Mouse (Mus musculus) hindbrain, embryonic 10.5 days (tissue): ENCODE measurements around the gene Ccdc155. TPM values are rescaled to one million over a fixed set of nuclear protein-coding genes. Genes with fewer than 3 reads are reported as not detected.
"Not testable (repeated sequence)": the region's sequence is repeated elsewhere in the genome, so short reads cannot be mapped to it uniquely, and the experiment has no call there.

ENCODE experiments used
- DNase-seq: peaks from one replicate; pipeline ENCODE4 v3.0.0-alpha.2; 2017; ENCODE audit warnings: low spot score
- H3K27ac ChIP-seq: fragments of 300-500 bp; sonication (generic); 2 replicates; pipeline ENCODE4 v1.5.1; 2016; ENCODE audit warnings: mild to moderate bottlenecking, moderate library complexity
- H3K27me3 ChIP-seq: fragments of 300-500 bp; sonication (generic); 2 replicates; pipeline ENCODE4 v1.6.1; 2016; ENCODE audit warnings: mild to moderate bottlenecking; ENCODE audit not compliant: poor library complexity, insufficient read depth, severe bottlenecking
- H3K36me3 ChIP-seq: fragments of 300-500 bp; sonication (generic); 2 replicates; pipeline ENCODE4 v1.6.1; 2016; ENCODE audit warnings: mild to moderate bottlenecking, moderate library complexity
- H3K4me1 ChIP-seq: fragments of 300-500 bp; sonication (generic); replicated peaks from 2 replicates; pipeline ENCODE4 v1.6.1; 2016; ENCODE audit warnings: mild to moderate bottlenecking
- H3K4me3 ChIP-seq: fragments of 300-500 bp; sonication (generic); 2 replicates; pipeline ENCODE4 v1.5.1; 2016; ENCODE audit warnings: mild to moderate bottlenecking, moderate library complexity
- H3K9me3 ChIP-seq: fragments of 300-500 bp; sonication (generic); 2 replicates; pipeline ENCODE4 v1.6.1; 2016; ENCODE audit warnings: mild to moderate bottlenecking, moderate library complexity
- WGBS: fragments of 180-500 bp; shearing (Covaris S2); methylation state at CpG from one replicate; pipeline ENCODE4 v1.1.7; 2016; 5-methylcytosine and 5-hydroxymethylcytosine counted together
- polyA plus RNA-seq: library from polyadenylated mRNA; unstranded; fragments of >200 nt; fragmentation: Nextera tagmentation; extraction: Ambion mirVana; gene quantifications from 2 replicates; pipeline ENCODE4 v1.2.1, GENCODE M21; 2016

The Ccdc155 gene
- polyA plus RNA-seq, 1 experiment from 2014 or later: 0.64 TPM

DNA sequence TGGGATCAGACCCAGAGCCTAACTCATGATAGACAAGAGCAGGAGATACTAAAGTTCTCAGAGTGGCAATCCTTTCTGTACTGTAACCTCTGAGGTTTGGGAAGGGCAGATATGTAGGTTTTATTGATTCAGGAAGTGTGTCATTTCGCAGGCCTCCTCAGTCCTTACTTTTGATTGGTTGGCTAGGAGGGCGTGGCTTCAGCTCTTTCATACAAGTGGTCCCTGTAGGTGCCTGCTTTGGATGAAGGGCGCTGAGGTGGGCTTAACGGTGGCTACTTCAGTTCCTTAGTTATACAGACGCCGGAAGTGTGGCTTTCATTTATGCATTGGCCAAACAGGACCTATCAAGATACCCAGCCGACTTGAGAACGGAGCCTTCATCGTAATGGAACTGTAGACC, 49.1 kb downstream of the Ccdc155 start:
- Histone ChIP-seq H3K36me3 (peaks cover 40% of the 10 kb centered on the region), H3K4me1 (peaks cover 26% of the 10 kb centered on the region), H3K27me3 (no peaks in the 10 kb centered on the region), H3K27ac (no peak overlapping the region), H3K4me3 (no peak overlapping the region), H3K9me3 (no peaks in the 10 kb centered on the region)
- WGBS: 84% methylated on average over 9 of the region's 9 CpGs
- no peak for DNase-seq

DNA sequence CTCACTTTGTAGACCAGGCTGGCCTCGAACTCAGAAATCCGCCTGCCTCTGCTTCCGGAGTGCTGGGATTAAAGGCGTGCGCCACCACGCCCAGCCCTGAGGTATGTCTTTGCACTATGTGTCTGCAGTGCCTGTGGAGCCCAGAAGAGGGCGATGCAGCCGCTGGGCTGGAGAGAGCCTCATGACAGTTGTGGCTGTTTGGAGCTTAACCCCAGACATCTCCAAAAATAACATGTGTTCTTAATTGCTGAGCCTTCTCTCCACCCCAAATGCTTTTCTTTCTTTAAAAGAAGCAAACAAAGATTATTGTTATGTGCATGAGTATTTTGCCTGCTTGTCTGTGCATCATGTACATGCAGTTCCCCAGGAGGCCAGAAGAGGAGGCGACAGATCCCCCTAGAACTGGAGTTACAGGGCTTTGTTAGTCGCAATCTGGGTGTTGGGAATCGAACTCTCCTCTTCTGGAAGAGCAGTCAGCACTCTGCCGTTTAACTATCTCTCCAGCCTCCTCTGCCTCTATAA, 49.6 kb downstream of the Ccdc155 start:
- 79% methylated on average over 12 of the region's 12 CpGs for WGBS
- no peaks in the 10 kb centered on the region for H3K9me3 ChIP-seq
- H3K4me3 ChIP-seq: peak overlapping the region; percentile 65
- H3K36me3 ChIP-seq: peaks cover 35% of the 10 kb centered on the region
- no peak for DNase-seq
- peaks cover 32% of the 10 kb centered on the region for H3K4me1 ChIP-seq
- H3K27me3 ChIP-seq: no peaks in the 10 kb centered on the region
- peak overlapping the region; percentile 96 for H3K27ac ChIP-seq

DNA sequence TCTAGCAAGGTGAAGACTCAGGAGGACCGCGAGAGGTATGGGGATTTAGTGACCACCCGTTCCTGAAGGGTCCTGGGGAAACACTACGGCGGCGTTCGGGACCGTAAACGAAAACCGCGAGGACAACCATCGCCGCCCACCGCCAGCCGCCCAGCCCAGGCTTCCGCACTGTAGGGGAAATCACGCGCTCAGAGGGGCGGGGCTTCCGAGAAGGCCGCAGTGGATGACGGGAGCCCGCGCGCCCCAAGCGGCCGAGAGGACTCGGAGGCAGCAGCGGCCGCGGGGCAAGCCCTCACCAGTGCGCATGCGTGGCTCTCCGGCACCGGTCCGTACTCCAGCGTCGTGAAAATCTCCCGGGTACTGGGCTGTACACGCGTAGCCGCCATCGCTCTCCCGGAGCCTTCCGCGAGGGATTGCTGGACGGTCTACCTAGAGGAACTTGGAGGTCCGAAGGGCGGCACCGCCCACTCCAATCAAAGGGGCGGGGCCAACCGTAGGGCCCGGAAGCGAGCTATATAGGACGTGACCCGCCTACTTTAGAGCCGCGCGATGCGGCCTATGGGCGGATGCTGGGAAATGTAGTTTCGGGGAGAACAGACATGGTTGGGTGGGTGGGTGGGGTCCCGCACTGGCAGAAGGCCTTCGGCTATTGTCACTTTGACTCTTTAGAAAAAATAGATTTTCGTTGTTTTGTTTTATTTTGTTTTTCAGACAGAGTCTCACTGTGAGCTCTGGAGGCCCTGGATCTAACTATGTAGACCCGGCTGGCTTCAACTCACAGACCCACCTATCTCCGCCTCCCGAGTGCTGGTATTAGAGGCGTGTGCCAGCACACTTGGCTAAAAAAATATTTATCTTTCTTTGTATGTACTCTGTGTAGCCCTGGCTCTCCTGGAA, 50.3 kb downstream of the Ccdc155 start, which contains the start of the genes Pih1d1 and Aldh16a1:
Pih1d1 (plus strand) TSS at position 208 of the 897 bp plus-strand sequence.
Aldh16a1 (minus strand) TSS at position 489 of the 897 bp plus-strand sequence.
- no peaks in the 10 kb centered on the region for H3K9me3 ChIP-seq
- DNase-seq: peak; percentile 96
- peaks cover 39% of the 10 kb centered on the region for H3K4me1 ChIP-seq
- H3K27me3 ChIP-seq: no peaks in the 10 kb centered on the region
- H3K36me3 ChIP-seq: peaks cover 28% of the 10 kb centered on the region
- peak within 1 kb of the TSS; percentile 65 for H3K4me3 ChIP-seq
- peak within 1 kb of the TSS; percentile 96 for H3K27ac ChIP-seq
- 6% methylated on average over 69 of the region's 69 CpGs for WGBS

DNA sequence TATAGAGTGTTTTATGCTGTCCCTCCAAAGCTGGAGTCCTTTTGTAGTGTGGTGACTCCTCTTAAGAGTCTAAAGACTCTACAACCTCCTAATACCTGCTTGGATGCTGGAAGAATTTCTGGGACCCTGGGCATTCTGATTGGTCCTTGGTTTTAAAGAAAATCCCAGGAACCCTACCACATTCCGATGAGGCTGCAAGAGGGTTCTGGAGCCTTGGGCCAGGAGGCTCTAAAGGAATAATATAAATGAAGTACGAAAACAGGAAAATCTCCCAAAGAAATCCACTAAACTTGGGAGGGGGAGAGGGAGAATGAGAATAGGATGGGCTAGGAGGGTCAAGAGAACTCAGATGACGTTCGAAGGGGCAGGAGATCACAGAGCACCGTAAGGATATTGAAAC, 51.1 kb downstream of the Ccdc155 start:
- peak overlapping the region; percentile 65 for H3K4me3 ChIP-seq
- H3K27ac ChIP-seq: peak overlapping the region; percentile 96
- no peak for DNase-seq
- peaks cover 21% of the 10 kb centered on the region for H3K36me3 ChIP-seq
- H3K9me3 ChIP-seq: no peaks in the 10 kb centered on the region
- no peaks in the 10 kb centered on the region for H3K27me3 ChIP-seq
- WGBS: 6% methylated on average over 5 of the region's 5 CpGs
- peaks cover 45% of the 10 kb centered on the region for H3K4me1 ChIP-seq

DNA sequence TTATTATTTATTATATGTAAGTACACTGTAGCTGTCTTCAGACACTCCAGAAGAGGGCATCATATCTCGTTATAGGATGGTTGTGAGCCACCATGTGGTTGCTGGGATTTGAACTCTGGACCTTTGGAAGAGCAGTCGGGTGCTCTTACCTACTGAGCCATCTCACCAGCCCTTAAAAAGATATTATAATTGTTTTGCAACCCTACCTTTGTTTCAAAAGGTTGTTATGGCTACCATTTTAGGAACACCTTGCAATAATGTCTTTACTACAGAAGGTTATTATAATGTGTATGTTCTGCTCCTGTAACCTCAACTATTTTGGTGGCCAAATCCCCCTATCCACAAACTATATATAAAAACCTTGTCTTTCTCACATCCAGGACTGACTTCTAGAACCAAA, 51.6 kb downstream of the Ccdc155 start:
- H3K9me3 ChIP-seq, DNase-seq, H3K27me3 ChIP-seq: not testable (repeated sequence)
- peaks cover 48% of the 10 kb centered on the region for H3K4me1 ChIP-seq
- peak overlapping the region; percentile 65; the same call in 1 of the 2 replicates for H3K4me3 ChIP-seq
- 91% methylated on average over 2 of the region's 2 CpGs for WGBS
- peaks cover 21% of the 10 kb centered on the region for H3K36me3 ChIP-seq
- H3K27ac ChIP-seq: peak overlapping the region; percentile 96; the same call in 1 of the 2 replicates

DNA sequence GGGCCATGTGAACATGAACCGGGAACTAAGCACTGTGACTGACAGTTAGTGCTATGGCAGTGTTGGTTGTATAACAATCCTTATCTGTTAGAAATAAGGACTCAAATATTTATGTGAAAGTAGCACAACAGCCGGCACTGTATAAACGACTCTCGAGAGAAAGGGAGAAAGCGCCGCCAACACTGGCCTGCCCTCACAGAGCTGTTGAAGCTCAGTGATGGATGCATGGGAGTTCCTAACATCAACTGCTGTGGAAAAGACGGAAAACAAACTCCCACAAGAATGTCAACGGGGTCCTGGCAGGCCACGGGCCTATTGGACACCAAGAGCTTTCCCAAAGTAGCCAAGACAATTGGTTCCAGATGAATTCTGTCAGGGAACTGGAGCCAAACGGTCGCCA, 53.4 kb downstream of the Ccdc155 start:
- Histone ChIP-seq H3K36me3 (peaks cover 23% of the 10 kb centered on the region), H3K27ac (0 out of 2 replicates have a peak overlapping the region, but pooled peaks have one; percentile 71), H3K4me3 (no peak overlapping the region), H3K4me1 (peaks cover 48% of the 10 kb centered on the region), H3K9me3 (no peaks in the 10 kb centered on the region), H3K27me3 (no peaks in the 10 kb centered on the region)
- no peak for DNase-seq
- WGBS: 60% methylated on average over 11 of the region's 11 CpGs

DNA sequence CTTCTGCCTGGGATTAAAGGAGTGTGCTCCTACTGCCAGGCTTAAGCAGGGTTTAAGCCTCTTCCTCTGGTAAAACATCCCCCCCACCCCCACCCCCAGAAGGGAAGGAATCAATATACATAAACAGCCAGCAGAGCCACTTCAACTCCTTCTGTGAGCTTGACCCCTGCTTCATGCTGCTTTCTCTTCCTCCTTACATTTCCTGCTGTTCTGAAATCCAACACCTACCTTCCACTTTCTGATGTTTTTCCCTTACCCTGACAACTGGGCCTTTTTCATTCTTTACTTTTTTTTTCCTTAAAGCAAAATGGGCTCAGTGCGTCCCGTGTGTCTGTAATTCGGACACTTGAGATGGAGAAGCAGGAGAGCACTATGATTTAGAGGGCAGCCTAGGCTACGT, 54.4 kb downstream of the Ccdc155 start:
- Histone ChIP-seq H3K27ac (peak overlapping the region; percentile 71), H3K4me1 (peaks cover 43% of the 10 kb centered on the region), H3K27me3 (no peaks in the 10 kb centered on the region), H3K9me3 (no peaks in the 10 kb centered on the region), H3K36me3 (peaks cover 33% of the 10 kb centered on the region), H3K4me3 (no peak overlapping the region)
- WGBS: 59% methylated on average over 4 of the region's 4 CpGs
- no peak for DNase-seq

DNA sequence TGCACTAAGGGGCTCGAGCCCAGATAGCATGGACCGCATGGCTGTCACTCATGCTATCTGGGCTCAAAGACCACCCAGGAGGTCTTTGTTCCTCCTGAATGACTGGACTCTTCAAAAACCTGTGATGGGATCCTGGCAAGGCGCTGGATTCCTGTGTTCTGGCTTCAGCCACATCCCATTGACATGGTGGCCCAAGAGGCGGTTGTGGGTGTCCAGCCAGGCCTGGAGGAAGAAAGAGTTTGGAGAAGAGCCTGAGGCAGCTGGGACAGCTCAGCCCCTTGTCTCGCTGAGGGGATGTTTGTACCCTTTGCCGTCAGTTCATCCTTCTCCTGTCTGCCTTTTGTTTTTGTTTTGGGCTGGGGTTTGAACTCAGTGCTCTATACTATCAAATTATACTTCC, 55.1 kb downstream of the Ccdc155 start:
- 26% methylated on average over 6 of the region's 6 CpGs for WGBS
- H3K27ac ChIP-seq: peak overlapping the region; percentile 71; the same call in 1 of the 2 replicates
- DNase-seq: peak; percentile 18

DNA sequence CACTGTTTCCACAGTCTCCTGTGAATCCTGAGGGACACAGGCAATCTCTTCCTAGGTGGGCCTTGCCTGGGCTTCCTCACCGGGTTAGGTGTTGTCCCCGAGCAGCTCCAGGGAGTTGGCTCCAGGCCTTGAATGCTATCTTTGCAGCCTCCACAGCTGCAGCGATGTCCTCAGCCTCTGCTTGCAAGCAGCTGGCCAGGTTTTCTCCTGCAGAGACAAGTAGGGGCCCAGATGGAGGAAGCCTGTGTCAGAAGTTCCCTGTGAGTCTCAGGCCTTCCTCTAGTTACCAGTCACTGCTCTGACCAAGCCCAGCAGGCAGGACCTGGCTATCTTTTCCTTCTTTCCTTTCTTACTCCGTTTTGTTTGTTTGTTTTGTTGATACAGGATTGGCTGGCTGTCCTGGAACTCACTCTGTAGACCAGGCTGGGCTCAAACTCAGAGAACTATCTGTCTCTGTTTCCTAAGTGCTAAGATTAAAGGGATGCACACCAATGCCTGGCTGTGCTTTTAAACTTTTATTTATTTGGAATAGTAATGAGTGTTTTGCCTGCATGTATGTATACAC, 56.1 kb downstream of the Ccdc155 start:
- H3K4me1 ChIP-seq: peaks cover 34% of the 10 kb centered on the region

More for the DNA sequence above, 55.1 kb downstream of the Ccdc155 start:
- Histone ChIP-seq H3K4me3 (no peak overlapping the region; the same call in 1 of the 2 replicates), H3K4me1 (peaks cover 36% of the 10 kb centered on the region), H3K27me3 (no peaks in the 10 kb centered on the region), H3K9me3 (no peaks in the 10 kb centered on the region), H3K36me3 (peaks cover 41% of the 10 kb centered on the region)

DNA sequence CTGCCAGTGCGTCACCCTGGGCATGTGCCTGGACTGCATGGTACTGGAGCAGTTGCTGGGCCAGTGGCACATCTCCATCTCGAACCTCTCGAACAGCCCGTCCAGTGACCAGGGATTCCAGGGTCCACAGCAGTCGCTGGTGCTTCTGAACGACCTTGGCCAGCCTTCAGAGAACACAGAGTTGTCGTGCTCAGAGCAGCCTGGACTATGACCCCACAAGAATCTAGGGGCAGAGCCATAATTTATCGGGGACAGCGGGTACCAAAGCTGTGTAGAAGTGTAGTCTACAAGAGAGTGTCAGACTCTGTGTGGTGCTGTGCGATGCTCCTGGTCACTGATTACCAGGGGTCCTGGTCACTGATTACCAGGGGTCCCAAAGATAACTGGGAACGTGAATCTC, 56.8 kb downstream of the Ccdc155 start:
- no peaks in the 10 kb centered on the region for H3K27me3 ChIP-seq
- H3K4me3 ChIP-seq: no peak overlapping the region
- 92% methylated on average over 11 of the region's 11 CpGs for WGBS
- no peak for DNase-seq
- H3K4me1 ChIP-seq: peaks cover 30% of the 10 kb centered on the region
- H3K36me3 ChIP-seq: peaks cover 57% of the 10 kb centered on the region
- H3K9me3 ChIP-seq: no peaks in the 10 kb centered on the region
- no peak overlapping the region for H3K27ac ChIP-seq

More for the DNA sequence above, 56.1 kb downstream of the Ccdc155 start:
- H3K27ac ChIP-seq: no peak overlapping the region
- H3K9me3 ChIP-seq: no peaks in the 10 kb centered on the region
- H3K4me3 ChIP-seq: no peak overlapping the region
- no peaks in the 10 kb centered on the region for H3K27me3 ChIP-seq
- H3K36me3 ChIP-seq: peaks cover 50% of the 10 kb centered on the region
- 62% methylated on average over 4 of the region's 4 CpGs for WGBS
- DNase-seq: no peak

DNA sequence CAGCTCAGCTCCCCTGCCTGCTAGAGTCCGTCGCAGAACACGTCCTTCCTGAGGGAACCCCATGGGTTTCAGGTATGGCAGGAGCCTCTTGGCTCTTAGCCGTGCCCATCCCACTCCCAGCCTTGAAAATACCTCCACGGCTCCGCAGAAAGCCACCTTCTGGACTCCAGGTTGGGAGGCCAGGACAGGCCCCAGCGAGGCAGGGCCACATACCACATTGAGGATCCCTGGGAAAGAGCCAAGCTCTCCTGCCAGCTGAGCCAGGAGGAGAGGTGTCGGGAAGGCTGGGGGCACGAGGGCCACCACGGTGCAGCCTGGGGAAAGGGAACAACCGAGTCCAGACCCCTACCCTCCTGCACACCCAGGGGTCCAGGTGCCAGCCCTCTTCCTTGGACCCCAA, 57.4 kb downstream of the Ccdc155 start:
- H3K4me1 ChIP-seq: peaks cover 30% of the 10 kb centered on the region
- H3K27me3 ChIP-seq: no peaks in the 10 kb centered on the region
- H3K4me3 ChIP-seq: no peak overlapping the region
- H3K36me3 ChIP-seq: peaks cover 64% of the 10 kb centered on the region
- no peak overlapping the region for H3K27ac ChIP-seq
- no peak for DNase-seq
- WGBS: 91% methylated on average over 11 of the region's 11 CpGs
- H3K9me3 ChIP-seq: no peaks in the 10 kb centered on the region

DNA sequence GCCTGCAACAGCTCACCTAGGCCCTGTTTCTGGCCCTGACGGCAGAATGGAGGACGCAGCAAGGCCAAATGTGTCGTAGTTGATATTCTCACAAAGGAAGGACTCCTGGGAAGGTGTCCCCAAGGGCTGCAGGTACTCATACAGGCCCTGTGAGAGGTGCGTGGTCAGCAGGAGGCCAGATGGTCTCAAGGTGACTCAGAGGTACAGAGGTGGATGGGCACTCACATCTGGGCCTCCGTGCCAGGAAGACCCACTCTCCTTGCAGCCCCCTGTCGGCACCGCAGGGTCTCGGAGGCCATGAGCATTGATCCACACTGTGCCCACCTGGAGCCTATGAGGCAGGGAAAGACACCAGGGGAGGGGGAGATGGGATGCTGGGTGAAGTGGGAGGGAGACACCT, 59.2 kb downstream of the Ccdc155 start:
- H3K36me3 ChIP-seq: peaks cover 74% of the 10 kb centered on the region
- no peak overlapping the region for H3K4me3 ChIP-seq
- H3K27ac ChIP-seq: no peak overlapping the region
- no peaks in the 10 kb centered on the region for H3K9me3 ChIP-seq
- WGBS: 96% methylated on average over 8 of the region's 8 CpGs
- H3K27me3 ChIP-seq: no peaks in the 10 kb centered on the region
- DNase-seq: no peak
- H3K4me1 ChIP-seq: peaks cover 20% of the 10 kb centered on the region
